Comparison of ENCODE assay signal across 16 mouse cellular contexts in the genomic region with DNA sequence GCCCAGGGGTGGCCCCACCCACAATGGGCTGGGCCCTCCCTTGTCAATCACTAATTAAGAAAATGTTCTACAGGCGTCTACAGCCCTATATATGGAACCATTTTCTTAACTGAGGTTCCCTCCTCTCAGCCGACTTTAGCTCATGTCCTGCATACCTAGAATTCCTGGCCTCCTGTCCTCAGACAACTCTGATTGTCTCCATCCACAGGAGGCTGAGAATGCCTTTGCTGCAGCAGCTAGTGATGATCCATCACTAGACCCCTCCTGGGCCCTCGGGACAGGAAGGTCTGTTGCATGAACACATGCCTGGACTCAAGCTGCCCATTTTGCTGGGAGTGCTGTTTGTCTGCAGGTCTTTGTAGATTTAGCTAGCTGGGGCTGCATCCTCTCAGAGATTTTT.
"Had no signal": no experiment of that assay in that cellular context is flagged by ENCODE, and none has a peak within 500 bp of the region (broad histone marks: within the 10 kb centered on the region; RNA-seq: fewer than 3 reads in every experiment).

No protein-coding gene starts in this region.

- H3K36me3 ChIP-seq: limb, embryonic 15.5 days; liver, embryonic 12.5 days; neural tube, embryonic 13.5 days had no signal

- H3K4me3 ChIP-seq: limb, embryonic 15.5 days; liver, embryonic 12.5 days; neural tube, embryonic 13.5 days had no signal

- H3K27ac ChIP-seq: limb, embryonic 15.5 days; liver, embryonic 12.5 days; neural tube, embryonic 13.5 days had no signal

- H3K9ac ChIP-seq: limb, embryonic 15.5 days; liver, embryonic 12.5 days; lung, embryonic 14.5 days; neural tube, embryonic 13.5 days had no signal

- DNase-seq: kidney, postnatal 36 days; layer of hippocampus, adult 9-11 months; layer of hippocampus, postnatal 36 days; lung, embryonic 14.5 days; lung, postnatal 10 days; lung, postnatal 4 days; retina, postnatal 1 day; right cerebral cortex, postnatal 4 days; spleen, adult 18-20 months; thymus, adult 18-20 months; thymus, postnatal 25 days had no signal

- H3K27me3 ChIP-seq: limb, embryonic 15.5 days; liver, embryonic 12.5 days; neural tube, embryonic 13.5 days had no signal

- H3K4me1 ChIP-seq: liver, embryonic 12.5 days had no signal

- ATAC-seq: liver, embryonic 12.5 days; midbrain, embryonic 16.5 days had no signal

- H3K4me2 ChIP-seq: limb, embryonic 15.5 days; liver, embryonic 12.5 days; lung, embryonic 14.5 days; midbrain, embryonic 11.5 days; neural tube, embryonic 13.5 days had no signal

- H3K9me3 ChIP-seq: limb, embryonic 15.5 days; liver, embryonic 12.5 days; neural tube, embryonic 13.5 days had no signal
